Mouse (Mus musculus): ENCODE measurements around the gene Gtf2ird2. TPM values are rescaled to one million over a fixed set of nuclear protein-coding genes. Genes with fewer than 3 reads are reported as not detected.

Gene Gtf2ird2
- polyA plus RNA-seq, 1 experiment, result 13.6 TPM

GRCm38 (mm10) chr5:134265890-134266289, 82.1 kb downstream of the Gtf2ird2 start:
- H3K4me1 ChIP-seq (ENCODE audit: control insufficient read depth, insufficient read depth, low read length), result peaks cover 2% of the 10 kb centered on the region; the same call in 1 of the 2 replicates
- H3K27ac ChIP-seq (ENCODE audit: control insufficient read depth, insufficient read depth, low read depth, low read length), result no peak overlapping the region
- H3K27me3 ChIP-seq (ENCODE audit: control insufficient read depth, insufficient read depth, low read length), result no peaks in the 10 kb centered on the region
- H3K4me3 ChIP-seq (ENCODE audit: control insufficient read depth, low read depth, low read length), result no peak overlapping the region
- H3K36me3 ChIP-seq (ENCODE audit: control insufficient read depth, insufficient read depth, low read length), result peaks cover 4% of the 10 kb centered on the region
- TF ChIP-seq POLR2A (IDR thresholded peaks at IDR 0.05; ENCODE audit: control insufficient read depth, low read depth, low read length) (no peak), CTCF (IDR thresholded peaks at IDR 0.05; ENCODE audit: control insufficient read depth, insufficient read depth, insufficient replicate concordance, low read depth, low read length) (no peak)

DNA sequence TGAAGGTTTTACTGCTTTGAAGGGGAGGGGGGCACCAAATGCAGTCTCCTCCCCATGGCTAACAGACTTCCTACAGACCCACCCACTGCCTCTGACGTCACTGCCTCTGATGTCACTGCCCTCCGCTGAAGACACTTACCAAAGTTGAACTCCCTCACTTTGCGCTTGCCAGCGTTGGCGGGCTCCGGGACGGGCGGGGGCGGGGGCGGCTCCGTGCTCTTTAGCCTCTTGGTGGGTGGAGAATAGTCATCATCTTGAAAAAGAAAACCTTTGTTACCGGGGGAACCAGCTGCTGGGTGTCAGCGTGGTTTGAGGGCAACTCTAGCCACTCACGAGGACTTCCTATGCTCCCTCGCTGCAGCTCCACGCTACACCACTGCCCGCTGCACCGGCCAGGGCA, 82.6 kb downstream of the Gtf2ird2 start:
- Histone ChIP-seq H3K4me3 (ENCODE audit: control insufficient read depth, low read depth, low read length) (no peak overlapping the region), H3K27ac (ENCODE audit: control insufficient read depth, insufficient read depth, low read depth, low read length) (no peak overlapping the region), H3K36me3 (ENCODE audit: control insufficient read depth, insufficient read depth, low read length) (peaks cover 4% of the 10 kb centered on the region), H3K27me3 (ENCODE audit: control insufficient read depth, insufficient read depth, low read length) (no peaks in the 10 kb centered on the region), H3K4me1 (ENCODE audit: control insufficient read depth, insufficient read depth, low read length) (peaks cover 2% of the 10 kb centered on the region; the same call in 1 of the 2 replicates)
- TF ChIP-seq CTCF (IDR thresholded peaks at IDR 0.05; ENCODE audit: control insufficient read depth, insufficient read depth, insufficient replicate concordance, low read depth, low read length) (no peak), POLR2A (IDR thresholded peaks at IDR 0.05; ENCODE audit: control insufficient read depth, low read depth, low read length) (no peak)

DNA sequence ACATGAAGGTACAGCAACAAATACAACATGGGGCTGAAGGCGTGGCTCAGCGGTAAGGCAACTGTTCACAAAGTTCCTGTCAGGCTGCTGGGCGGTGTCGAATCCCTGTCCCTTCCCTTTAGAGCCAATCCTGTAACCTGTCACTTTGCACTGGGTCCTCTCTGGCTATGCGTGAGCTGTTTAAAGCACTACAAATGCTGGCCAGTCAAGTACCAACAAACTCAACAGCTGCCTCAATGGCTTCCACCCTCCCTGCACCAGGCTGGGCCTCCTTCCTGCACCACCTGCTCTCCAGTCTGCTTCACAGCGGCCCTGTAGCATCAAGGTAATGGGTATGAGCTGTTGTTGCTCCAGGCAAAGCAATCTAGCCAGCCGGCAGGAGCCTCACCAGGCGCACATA, 84.9 kb downstream of the Gtf2ird2 start:
- H3K36me3 ChIP-seq (ENCODE audit: control insufficient read depth, insufficient read depth, low read length), result peaks cover 2% of the 10 kb centered on the region
- no peak overlapping the region for H3K4me3 ChIP-seq (ENCODE audit: control insufficient read depth, low read depth, low read length)
- no peak overlapping the region for H3K27ac ChIP-seq (ENCODE audit: control insufficient read depth, insufficient read depth, low read depth, low read length)
- TF ChIP-seq POLR2A (IDR thresholded peaks at IDR 0.05; ENCODE audit: control insufficient read depth, low read depth, low read length) (no peak), CTCF (IDR thresholded peaks at IDR 0.05; ENCODE audit: control insufficient read depth, insufficient read depth, insufficient replicate concordance, low read depth, low read length) (no peak)
- peaks cover 2% of the 10 kb centered on the region; the same call in 1 of the 2 replicates for H3K4me1 ChIP-seq (ENCODE audit: control insufficient read depth, insufficient read depth, low read length)
- H3K27me3 ChIP-seq (ENCODE audit: control insufficient read depth, insufficient read depth, low read length), result no peaks in the 10 kb centered on the region

DNA sequence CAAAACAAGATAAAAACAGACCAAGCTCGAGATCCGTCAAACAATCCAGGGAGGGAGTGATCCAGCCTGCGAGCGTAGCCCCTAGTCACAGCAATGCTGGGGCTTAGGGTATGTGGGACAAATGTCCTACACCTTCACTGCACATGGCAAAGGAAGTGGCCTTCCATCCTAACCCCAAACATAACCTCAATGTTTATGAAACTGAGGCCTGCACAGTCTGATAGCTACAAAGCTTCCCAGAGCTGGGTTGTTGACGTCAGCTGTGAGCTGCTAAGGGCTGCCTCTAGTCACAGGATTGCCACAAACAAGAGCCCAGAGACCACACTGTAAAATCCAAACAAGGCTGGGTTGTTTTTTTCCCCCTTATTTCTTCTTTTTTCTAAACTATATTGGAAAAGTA, 85.9 kb downstream of the Gtf2ird2 start:
- Histone ChIP-seq H3K27me3 (ENCODE audit: control insufficient read depth, insufficient read depth, low read length) (no peaks in the 10 kb centered on the region), H3K4me1 (ENCODE audit: control insufficient read depth, insufficient read depth, low read length) (peaks cover 2% of the 10 kb centered on the region; the same call in 1 of the 2 replicates), H3K27ac (ENCODE audit: control insufficient read depth, insufficient read depth, low read depth, low read length) (no peak overlapping the region), H3K36me3 (ENCODE audit: control insufficient read depth, insufficient read depth, low read length) (peaks cover 2% of the 10 kb centered on the region), H3K4me3 (ENCODE audit: control insufficient read depth, low read depth, low read length) (no peak overlapping the region)
- TF ChIP-seq POLR2A (IDR thresholded peaks at IDR 0.05; ENCODE audit: control insufficient read depth, low read depth, low read length) (no peak), CTCF (IDR thresholded peaks at IDR 0.05; ENCODE audit: control insufficient read depth, insufficient read depth, insufficient replicate concordance, low read depth, low read length) (no peak)

DNA sequence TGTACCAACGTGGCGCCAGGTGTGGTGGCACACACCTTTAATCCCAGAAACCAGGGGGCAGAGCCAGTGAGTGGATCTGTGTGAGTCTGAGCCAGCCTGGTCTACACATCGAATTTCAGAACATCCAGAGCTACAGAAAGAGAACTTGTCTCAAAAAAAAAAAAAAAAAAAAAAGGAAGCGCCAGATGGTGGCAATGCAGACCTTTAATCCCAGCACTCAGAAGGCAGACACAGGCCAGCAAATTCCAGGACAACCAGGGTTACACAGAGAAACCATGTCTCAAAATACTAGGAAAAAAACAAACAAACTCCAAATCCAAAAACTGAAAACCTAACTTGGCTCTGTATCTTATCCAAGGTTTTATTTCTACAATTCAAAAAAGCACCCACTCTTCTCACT, 86.7 kb downstream of the Gtf2ird2 start:
- TF ChIP-seq POLR2A (IDR thresholded peaks at IDR 0.05; ENCODE audit: control insufficient read depth, low read depth, low read length) (no peak), CTCF (IDR thresholded peaks at IDR 0.05; ENCODE audit: control insufficient read depth, insufficient read depth, insufficient replicate concordance, low read depth, low read length) (no peak)
- Histone ChIP-seq H3K27me3 (ENCODE audit: control insufficient read depth, insufficient read depth, low read length) (no peaks in the 10 kb centered on the region), H3K36me3 (ENCODE audit: control insufficient read depth, insufficient read depth, low read length) (peaks cover 2% of the 10 kb centered on the region)

DNA sequence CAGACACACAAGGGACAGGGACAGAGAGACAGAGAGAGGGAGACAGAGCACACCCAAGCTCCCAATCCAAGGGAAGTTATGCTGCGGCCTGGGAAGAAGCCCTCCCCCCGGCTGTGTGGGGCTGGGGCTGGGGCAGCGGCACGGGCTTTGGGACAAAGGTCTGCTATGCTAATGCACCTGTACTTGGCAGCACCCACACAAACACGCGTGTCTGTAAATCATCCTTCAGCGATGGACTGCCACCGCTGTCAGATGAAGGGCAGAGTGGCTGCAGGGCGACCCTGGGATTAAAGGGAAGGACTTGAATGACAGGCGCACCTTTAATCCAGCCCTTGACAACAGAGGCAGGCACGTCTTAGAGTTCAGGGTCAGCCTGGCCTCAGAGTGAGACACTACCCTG, 87.6 kb downstream of the Gtf2ird2 start:
- TF ChIP-seq POLR2A (IDR thresholded peaks at IDR 0.05; ENCODE audit: control insufficient read depth, low read depth, low read length) (no peak), CTCF (IDR thresholded peaks at IDR 0.05; ENCODE audit: control insufficient read depth, insufficient read depth, insufficient replicate concordance, low read depth, low read length) (no peak)
- peaks cover under 1% of the 10 kb centered on the region for H3K36me3 ChIP-seq (ENCODE audit: control insufficient read depth, insufficient read depth, low read length)
- H3K27me3 ChIP-seq (ENCODE audit: control insufficient read depth, insufficient read depth, low read length), result no peaks in the 10 kb centered on the region
- no peak overlapping the region for H3K4me3 ChIP-seq (ENCODE audit: control insufficient read depth, low read depth, low read length)
- H3K27ac ChIP-seq (ENCODE audit: control insufficient read depth, insufficient read depth, low read depth, low read length), result no peak overlapping the region
- H3K4me1 ChIP-seq (ENCODE audit: control insufficient read depth, insufficient read depth, low read length), result peaks cover 2% of the 10 kb centered on the region; the same call in 1 of the 2 replicates

More for the DNA sequence above, 86.7 kb downstream of the Gtf2ird2 start:
- H3K4me1 ChIP-seq (ENCODE audit: control insufficient read depth, insufficient read depth, low read length), result peaks cover 2% of the 10 kb centered on the region; the same call in 1 of the 2 replicates
- no peak overlapping the region for H3K27ac ChIP-seq (ENCODE audit: control insufficient read depth, insufficient read depth, low read depth, low read length)
- H3K4me3 ChIP-seq (ENCODE audit: control insufficient read depth, low read depth, low read length), result no peak overlapping the region

GRCm38 (mm10) chr5:134272761-134273160, 88.9 kb downstream of the Gtf2ird2 start:
- Histone ChIP-seq H3K27ac (ENCODE audit: control insufficient read depth, insufficient read depth, low read depth, low read length) (no peak overlapping the region), H3K4me3 (ENCODE audit: control insufficient read depth, low read depth, low read length) (no peak overlapping the region), H3K4me1 (ENCODE audit: control insufficient read depth, insufficient read depth, low read length) (no peaks in the 10 kb centered on the region), H3K36me3 (ENCODE audit: control insufficient read depth, insufficient read depth, low read length) (no peaks in the 10 kb centered on the region; the same call in 1 of the 2 replicates), H3K27me3 (ENCODE audit: control insufficient read depth, insufficient read depth, low read length) (no peaks in the 10 kb centered on the region)
- TF ChIP-seq CTCF (IDR thresholded peaks at IDR 0.05; ENCODE audit: control insufficient read depth, insufficient read depth, insufficient replicate concordance, low read depth, low read length) (no peak), POLR2A (IDR thresholded peaks at IDR 0.05; ENCODE audit: control insufficient read depth, low read depth, low read length) (no peak)
